Mouse (Mus musculus) liver, embryonic 14.5 days (tissue): ENCODE data around the gene 1700034J05Rik. TPM values are rescaled to one million over a fixed set of nuclear protein-coding genes. Genes with fewer than 3 reads are reported as not detected.

Experiments
- ATAC-seq: fragments of 200-750 bp; cut with Nextera tagmentation; 2 replicates; pipeline ENCODE4 v1.8.0; 2017; ENCODE audit warnings: moderate number of reproducible peaks, mild to moderate bottlenecking, moderate library complexity; ENCODE audit not compliant: insufficient read depth
- DNase-seq, 3 experiments: peaks; one replicate each; pipeline ENCODE4 v3.0.0-alpha.2; 2012 to 2013; ENCODE audit warnings: low read depth in 3 of 3, low spot score in 3 of 3
- H3K27ac ChIP-seq: fragments of 300-500 bp; sonication (generic); 2 replicates; pipeline ENCODE4 v1.5.1; 2014; ENCODE audit warnings: moderate library complexity, mild to moderate bottlenecking, control low read depth, inconsistent platforms
- H3K27me3 ChIP-seq: fragments of 300-500 bp; sonication (generic); 2 replicates; pipeline ENCODE4 v1.6.1; 2014; ENCODE audit warnings: mild to moderate bottlenecking, low read length, moderate library complexity; ENCODE audit not compliant: control insufficient read depth, insufficient read depth
- H3K36me3 ChIP-seq: fragments of 300-500 bp; sonication (generic); replicated peaks from 2 replicates; pipeline ENCODE4 v1.6.1; 2014; ENCODE audit warnings: low read depth; ENCODE audit not compliant: control insufficient read depth, insufficient read depth
- H3K4me1 ChIP-seq, 2 experiments: fragments of 200-500 bp in 1 of 2; fragments of 300-500 bp in 1 of 2; sonication (generic) in 1 of 2; replicated peaks; 2 replicates each; pipeline ENCODE4 v1.6.1; 2012 to 2014; ENCODE audit warnings: antibody characterized with exemption in 1 of 2, inconsistent platforms in 1 of 2, low read length in 1 of 2; ENCODE audit not compliant: control insufficient read depth in 2 of 2, insufficient read depth in 2 of 2
- H3K4me2 ChIP-seq: fragments of 300-500 bp; sonication (generic); 2 replicates; pipeline ENCODE4 v1.6.1; 2014; ENCODE audit warnings: low read depth, mild to moderate bottlenecking, control low read depth, moderate library complexity
- H3K4me3 ChIP-seq, 2 experiments: fragments of 200-500 bp in 1 of 2; fragments of 300-500 bp in 1 of 2; sonication (generic) in 1 of 2; 2 replicates each; pipeline ENCODE4 v1.5.1; 2012 to 2014; ENCODE audit warnings: low read depth in 2 of 2, low read length in 2 of 2, mild to moderate bottlenecking in 2 of 2, control low read depth in 1 of 2, inconsistent platforms in 1 of 2, moderate library complexity in 1 of 2; ENCODE audit not compliant: insufficient read depth in 1 of 2
- H3K9ac ChIP-seq: fragments of 300-500 bp; sonication (generic); replicated peaks from 2 replicates; pipeline ENCODE4 v1.6.1; 2014; ENCODE audit warnings: mild to moderate bottlenecking, control low read depth, moderate library complexity
- H3K9me3 ChIP-seq: fragments of 300-500 bp; sonication (generic); 2 replicates; pipeline ENCODE4 v1.6.1; 2016; ENCODE audit warnings: low read length, mixed read lengths; ENCODE audit not compliant: control insufficient read depth
- CTCF ChIP-seq: IDR thresholded peaks from 2 replicates; pipeline ENCODE4 v1.5.1; 2016; ENCODE audit warnings: antibody characterized with exemption, low read depth, control low read depth
- EP300 ChIP-seq: IDR thresholded peaks from 2 replicates; pipeline ENCODE4 v1.6.1; 2016; ENCODE audit warnings: antibody characterized with exemption, low read depth
- WGBS: fragments of 180-500 bp; shearing (Covaris S2); extraction: QIAGEN DNeasy Blood & Tissue Kit; methylation state at CpG from one replicate; pipeline ENCODE4 v1.1.7; 2014; ENCODE audit not compliant: insufficient replicate concordance; 5-methylcytosine and 5-hydroxymethylcytosine counted together
- polyA plus RNA-seq, 2 experiments: library from polyadenylated mRNA; depleted of rRNA in 1 of 2; stranded (reverse) in 1 of 2; unstranded in 1 of 2; fragments of >200 nt; fragmentation: Nextera tagmentation in 1 of 2; extraction: Ambion mirVana in 1 of 2; gene quantifications; 2 replicates each; pipeline versions ENCODE4 v1.2.1 to v1.2.3; 2012 to 2014

1700034J05Rik gene
- polyA plus RNA-seq, 2 experiments: not detected

- no peak overlapping the region for H3K4me3 ChIP-seq
- 45% methylated on average over 3 of the region's 3 CpGs for WGBS
- TF ChIP-seq CTCF (no peak), EP300 (no peak)
- H3K9ac ChIP-seq: no peak overlapping the region
- DNase-seq (no peak), ATAC-seq (no peak)
- H3K4me1 ChIP-seq: peaks cover 7 to 33% of the 10 kb centered on the region in 2 experiments; a peak in 3 of 4 replicates
- no peak overlapping the region for H3K27ac ChIP-seq
- H3K27me3 ChIP-seq: no peaks in the 10 kb centered on the region
- H3K9me3 ChIP-seq: no peaks in the 10 kb centered on the region
- no peak overlapping the region for H3K4me2 ChIP-seq
- H3K36me3 ChIP-seq: no peaks in the 10 kb centered on the region
These were observed 48.0 kb downstream of the 1700034J05Rik start for GRCm38 (mm10) chr6:146906000-146906786.

GRCm38 (mm10) chr6:146904707-146905106 lies 49.5 kb downstream of the 1700034J05Rik start:
- DNase-seq (no peak), ATAC-seq (no peak)
- Histone ChIP-seq H3K4me2 (no peak overlapping the region), H3K9ac (no peak overlapping the region), H3K9me3 (no peaks in the 10 kb centered on the region), H3K4me1 (peaks cover 7 to 30% of the 10 kb centered on the region in 2 experiments; a peak in 3 of 4 replicates), H3K36me3 (no peaks in the 10 kb centered on the region), H3K27ac (no peak overlapping the region), H3K4me3 (no peak overlapping the region), H3K27me3 (no peaks in the 10 kb centered on the region)
- 58% methylated on average over 3 of the region's 3 CpGs for WGBS
- no peak for TF ChIP-seq CTCF
- TF ChIP-seq EP300: no peak

DNA sequence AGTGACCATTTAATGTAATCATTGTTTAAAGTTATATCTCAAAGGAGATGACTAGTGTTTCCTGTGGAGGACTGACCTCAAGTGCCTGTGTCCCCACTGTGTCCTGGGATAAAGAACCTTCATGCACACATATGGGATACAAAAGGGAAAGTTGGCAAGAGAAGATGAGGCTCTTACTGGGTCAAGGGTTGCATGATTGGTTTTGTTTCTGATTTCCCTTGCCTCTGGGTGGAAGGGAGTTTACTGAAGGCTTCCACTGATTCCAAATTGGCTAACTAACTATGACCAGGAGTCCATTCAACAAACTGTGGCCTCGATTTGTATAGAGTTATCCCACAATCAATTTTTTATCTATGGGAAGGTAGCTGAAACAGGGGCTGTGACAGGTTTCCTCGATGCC lies 50.6 kb downstream of the 1700034J05Rik start:
- no peak for TF ChIP-seq EP300
- no peak for TF ChIP-seq CTCF
- Histone ChIP-seq H3K9ac (no peak overlapping the region), H3K4me2 (no peak overlapping the region), H3K36me3 (no peaks in the 10 kb centered on the region), H3K27ac (no peak overlapping the region), H3K27me3 (no peaks in the 10 kb centered on the region), H3K9me3 (no peaks in the 10 kb centered on the region), H3K4me1 (peaks cover 7 to 24% of the 10 kb centered on the region in 2 experiments; a peak in 2 of 4 replicates), H3K4me3 (no peak overlapping the region)
- WGBS: 55% methylated on average over 2 of the region's 2 CpGs
- ATAC-seq (no peak), DNase-seq (no peak)

DNA sequence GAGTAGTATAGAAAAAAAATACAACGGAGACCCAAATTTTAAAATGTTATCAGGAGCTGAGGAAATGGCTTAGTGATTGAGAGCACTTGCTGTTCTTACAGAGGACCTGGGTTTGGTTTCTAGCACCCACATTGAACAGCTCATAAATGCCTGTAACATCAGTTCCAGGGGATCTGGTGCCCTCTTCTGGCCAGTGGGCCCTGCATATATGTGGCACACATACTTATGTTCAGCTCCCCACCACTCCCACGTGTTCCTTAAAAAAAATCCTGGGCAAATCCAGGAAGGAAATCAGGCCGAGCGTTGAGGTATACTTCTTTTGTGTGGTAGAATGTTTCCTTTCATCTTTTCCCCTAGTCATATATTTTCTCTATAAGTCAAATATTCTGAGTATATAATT lies 52.3 kb downstream of the 1700034J05Rik start:
- no peak overlapping the region for H3K4me3 ChIP-seq
- no peaks in the 10 kb centered on the region for H3K27me3 ChIP-seq
- DNase-seq (no peak), ATAC-seq (no peak)
- H3K9me3 ChIP-seq: no peaks in the 10 kb centered on the region
- 70% methylated on average over 4 of the region's 4 CpGs for WGBS
- H3K36me3 ChIP-seq: no peaks in the 10 kb centered on the region
- H3K9ac ChIP-seq: no peak overlapping the region
- H3K4me2 ChIP-seq: no peak overlapping the region
- TF ChIP-seq CTCF: no peak
- H3K4me1 ChIP-seq: peaks cover 4 to 14% of the 10 kb centered on the region in 2 experiments; a peak in 2 of 4 replicates
- H3K27ac ChIP-seq: no peak overlapping the region

Other genes starting within 250 kb of the 1700034J05Rik start
- gene Stk38l, start 229.4 kb downstream of the 1700034J05Rik start, polyA plus RNA-seq (2012; rRNA removed): 1.3 and 1.7 TPM in 2 replicates
- gene Stk38l, start 229.4 kb downstream of the 1700034J05Rik start, polyA plus RNA-seq (2014; fragmentation: Nextera tagmentation; extraction: Ambion mirVana): 3.8 and 4.4 TPM in 2 replicates
- 0.47 and 0.49 TPM in 2 replicates for gene Arntl2, start 158.4 kb downstream of the 1700034J05Rik start, polyA plus RNA-seq (2012; rRNA removed)
- gene Arntl2, start 158.4 kb downstream of the 1700034J05Rik start, polyA plus RNA-seq (2014; fragmentation: Nextera tagmentation; extraction: Ambion mirVana): 0.08 and 0.10 TPM in 2 replicates
- gene Smco2, start 104.3 kb downstream of the 1700034J05Rik start, polyA plus RNA-seq (2012; rRNA removed): not detected in 2 replicates
- not detected in 2 replicates for gene Smco2, start 104.3 kb downstream of the 1700034J05Rik start, polyA plus RNA-seq (2014; fragmentation: Nextera tagmentation; extraction: Ambion mirVana)
- 3.9 and 5.2 TPM in 2 replicates for gene Ppfibp1, start 65.9 kb downstream of the 1700034J05Rik start, polyA plus RNA-seq (2012; rRNA removed)
- gene Ppfibp1, start 65.9 kb downstream of the 1700034J05Rik start, polyA plus RNA-seq (2014; fragmentation: Nextera tagmentation; extraction: Ambion mirVana): 7.8 and 9.1 TPM in 2 replicates
- gene Rep15, start 78.2 kb upstream of the 1700034J05Rik start, polyA plus RNA-seq (2012; rRNA removed): 0.04 and 0.11 TPM in 2 replicates
- 0.15 and 0.32 TPM in 2 replicates for gene Rep15, start 78.2 kb upstream of the 1700034J05Rik start, polyA plus RNA-seq (2014; fragmentation: Nextera tagmentation; extraction: Ambion mirVana)
- gene Mrps35, start 88.3 kb upstream of the 1700034J05Rik start, polyA plus RNA-seq (2012; rRNA removed): 3.9 and 20.1 TPM in 2 replicates
- 60.9 and 61.4 TPM in 2 replicates for gene Mrps35, start 88.3 kb upstream of the 1700034J05Rik start, polyA plus RNA-seq (2014; fragmentation: Nextera tagmentation; extraction: Ambion mirVana)
- not detected in 2 replicates for gene Mansc4, start 132.6 kb upstream of the 1700034J05Rik start, polyA plus RNA-seq (2012; rRNA removed)
- not detected in 2 replicates for gene Mansc4, start 132.6 kb upstream of the 1700034J05Rik start, polyA plus RNA-seq (2014; fragmentation: Nextera tagmentation; extraction: Ambion mirVana)
- 1.8 and 2.0 TPM in 2 replicates for gene Klhl42, start 137.0 kb upstream of the 1700034J05Rik start, polyA plus RNA-seq (2012; rRNA removed)
- gene Klhl42, start 137.0 kb upstream of the 1700034J05Rik start, polyA plus RNA-seq (2014; fragmentation: Nextera tagmentation; extraction: Ambion mirVana): 1.9 and 2.3 TPM in 2 replicates